Mouse (Mus musculus): ENCODE measurements around the gene Gm1043.

The Gm1043 gene

GRCm38 (mm10) chr5:37085241-37085640, at the start of gene Gm1043:
Gene Gm1043, plus strand, starts transcription at chr5:37085370.
- no peak for DNase-seq

GRCm38 (mm10) chr5:37035896-37036295, 49.3 kb upstream of the Gm1043 start:
- no peak for DNase-seq

- no peak for DNase-seq
Observed at GRCm38 (mm10) chr5:37036884-37037283, 48.3 kb upstream of the Gm1043 start.

- DNase-seq = no peak
Observed at GRCm38 (mm10) chr5:37039908-37040307, 45.3 kb upstream of the Gm1043 start.

GRCm38 (mm10) chr5:37040711-37041110, 44.5 kb upstream of the Gm1043 start:
- no peak for DNase-seq

- no peak for DNase-seq
Observed at GRCm38 (mm10) chr5:37041651-37042050, 43.5 kb upstream of the Gm1043 start.

GRCm38 (mm10) chr5:37042934-37043333, 42.2 kb upstream of the Gm1043 start:
- no peak for DNase-seq

- DNase-seq = no peak
Observed at GRCm38 (mm10) chr5:37044793-37045192, 40.4 kb upstream of the Gm1043 start.

GRCm38 (mm10) chr5:37045582-37045981, 39.6 kb upstream of the Gm1043 start:
- no peak for DNase-seq

GRCm38 (mm10) chr5:37046791-37047190, 38.4 kb upstream of the Gm1043 start:
- DNase-seq = no peak

- DNase-seq = no peak
Observed at GRCm38 (mm10) chr5:37047206-37047915, 37.8 kb upstream of the Gm1043 start.

- DNase-seq = no peak
Observed at GRCm38 (mm10) chr5:37047992-37048391, 37.2 kb upstream of the Gm1043 start.

GRCm38 (mm10) chr5:37049111-37049510, 36.1 kb upstream of the Gm1043 start:
- no peak for DNase-seq

- DNase-seq = no peak
Observed at GRCm38 (mm10) chr5:37050521-37051373, 34.4 kb upstream of the Gm1043 start.

- DNase-seq = no peak
Observed at GRCm38 (mm10) chr5:37051374-37052100, 33.6 kb upstream of the Gm1043 start.

- no peak for DNase-seq
Observed at GRCm38 (mm10) chr5:37052846-37053245, 32.3 kb upstream of the Gm1043 start.

- DNase-seq = no peak
Observed at GRCm38 (mm10) chr5:37055789-37056188, 29.4 kb upstream of the Gm1043 start.

- DNase-seq = no peak
Observed at GRCm38 (mm10) chr5:37056471-37056870, 28.7 kb upstream of the Gm1043 start.

- no peak for DNase-seq
Observed at GRCm38 (mm10) chr5:37061612-37062011, 23.6 kb upstream of the Gm1043 start.

GRCm38 (mm10) chr5:37064454-37065449, 20.4 kb upstream of the Gm1043 start:
- peak; percentile 38 for DNase-seq

GRCm38 (mm10) chr5:37066703-37067568, 18.2 kb upstream of the Gm1043 start:
- DNase-seq = no peak

Data from right cerebral cortex, postnatal 4 days (tissue).